Mouse (Mus musculus): ENCODE data around the gene 4933400A11Rik.

4933400A11Rik gene

GRCm38 (mm10) chrX:169779535-169779934, at the start of gene 4933400A11Rik:
TSS of gene 4933400A11Rik (minus strand) at chrX:169779635.
- no peak for DNase-seq (ENCODE audit: low read depth, low spot score)

- DNase-seq (ENCODE audit: low read depth, low spot score): no peak
These were observed 48.7 kb upstream of the 4933400A11Rik start for GRCm38 (mm10) chrX:169828136-169828535.

- no peak for DNase-seq (ENCODE audit: low read depth, low spot score)
These were observed 48.3 kb upstream of the 4933400A11Rik start for GRCm38 (mm10) chrX:169827720-169828119.

- DNase-seq (ENCODE audit: low read depth, low spot score): no peak
These were observed 47.5 kb upstream of the 4933400A11Rik start for GRCm38 (mm10) chrX:169826947-169827346.

GRCm38 (mm10) chrX:169813673-169814072, 34.2 kb upstream of the 4933400A11Rik start:
- no peak for DNase-seq (ENCODE audit: low read depth, low spot score)

- no peak for DNase-seq (ENCODE audit: low read depth, low spot score)
These were observed 32.3 kb upstream of the 4933400A11Rik start for GRCm38 (mm10) chrX:169811783-169812182.

- no peak for DNase-seq (ENCODE audit: low read depth, low spot score)
These were observed 31.9 kb upstream of the 4933400A11Rik start for GRCm38 (mm10) chrX:169811318-169811717.

GRCm38 (mm10) chrX:169807744-169808143, 28.3 kb upstream of the 4933400A11Rik start:
- DNase-seq (ENCODE audit: low read depth, low spot score): no peak

GRCm38 (mm10) chrX:169805791-169806190, 26.4 kb upstream of the 4933400A11Rik start:
- no peak for DNase-seq (ENCODE audit: low read depth, low spot score)

- DNase-seq (ENCODE audit: low read depth, low spot score): no peak
These were observed 20.8 kb upstream of the 4933400A11Rik start for GRCm38 (mm10) chrX:169800238-169800637.

- DNase-seq (ENCODE audit: low read depth, low spot score): peak; percentile 10
These were observed 19.7 kb upstream of the 4933400A11Rik start for GRCm38 (mm10) chrX:169798987-169799680.

- no peak for DNase-seq (ENCODE audit: low read depth, low spot score)
These were observed 17.7 kb upstream of the 4933400A11Rik start for GRCm38 (mm10) chrX:169797148-169797547.

GRCm38 (mm10) chrX:169794831-169795311, 15.4 kb upstream of the 4933400A11Rik start:
- no peak for DNase-seq (ENCODE audit: low read depth, low spot score)

- no peak for DNase-seq (ENCODE audit: low read depth, low spot score)
These were observed 15.0 kb upstream of the 4933400A11Rik start for GRCm38 (mm10) chrX:169794421-169794820.

GRCm38 (mm10) chrX:169792879-169793278, 13.4 kb upstream of the 4933400A11Rik start:
- no peak for DNase-seq (ENCODE audit: low read depth, low spot score)

- no peak for DNase-seq (ENCODE audit: low read depth, low spot score)
These were observed 10.3 kb upstream of the 4933400A11Rik start for GRCm38 (mm10) chrX:169789702-169790101.

- no peak for DNase-seq (ENCODE audit: low read depth, low spot score)
These were observed 21.4 kb downstream of the 4933400A11Rik start for GRCm38 (mm10) chrX:169758001-169758400.

- no peak for DNase-seq (ENCODE audit: low read depth, low spot score)
These were observed 44.0 kb downstream of the 4933400A11Rik start for GRCm38 (mm10) chrX:169735387-169735969.
